Mouse (Mus musculus): ENCODE data around the gene Stap1.
A peak's percentile ranks its signal among the peaks of the same experiment; 100 is the strongest.

The Stap1 gene

DNA sequence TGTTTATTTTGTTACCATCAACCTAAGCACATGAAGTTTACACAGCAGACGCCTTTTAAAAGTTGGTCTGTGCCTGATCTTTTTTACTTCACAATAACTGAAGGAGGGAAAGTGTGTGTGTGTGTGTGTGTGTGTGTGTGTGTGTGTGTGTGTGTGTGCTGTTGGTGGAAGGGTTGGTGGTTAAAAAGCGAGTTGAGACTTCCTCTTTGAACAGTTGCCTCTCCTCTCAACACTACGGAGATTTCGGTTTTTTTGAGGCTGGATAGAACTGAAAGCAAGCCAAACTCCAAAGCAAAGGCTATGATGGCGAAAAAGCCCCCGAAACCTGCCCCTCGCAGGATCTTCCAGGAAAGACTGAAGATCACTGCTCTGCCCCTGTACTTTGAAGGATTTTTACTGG is at the start of gene Stap1:
Stap1 (plus strand) TSS at position 209 of the 400 bp plus-strand sequence.
- peak in 1 of 2 experiments; percentile 16 for DNase-seq (ENCODE audit: low spot score in 2 of 2)

- DNase-seq (ENCODE audit: low spot score in 2 of 2), result no peak
Measured at GRCm38 (mm10) chr5:86029820-86030219, 41.7 kb upstream of the Stap1 start.

DNA sequence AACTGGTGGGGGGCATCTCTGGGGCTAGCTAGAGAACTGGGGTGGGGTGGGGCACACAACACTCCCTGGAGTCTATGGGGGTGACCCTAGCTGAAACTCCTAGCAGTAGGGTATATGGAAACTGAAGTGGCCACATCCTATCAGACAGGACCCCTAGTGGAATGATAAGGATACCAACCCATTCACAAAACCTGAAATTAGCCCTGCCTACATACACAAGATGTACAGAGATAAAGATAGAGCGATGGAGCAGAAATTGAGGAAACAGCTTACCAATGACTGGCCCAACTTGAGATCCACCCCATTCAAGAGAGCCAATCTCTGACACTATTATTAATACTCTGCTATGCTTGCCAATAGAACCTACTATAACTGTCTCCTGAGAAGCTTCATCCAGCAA is 8.0 kb upstream of the Stap1 start:
- DNase-seq (ENCODE audit: low spot score in 2 of 2), result no peak

DNA sequence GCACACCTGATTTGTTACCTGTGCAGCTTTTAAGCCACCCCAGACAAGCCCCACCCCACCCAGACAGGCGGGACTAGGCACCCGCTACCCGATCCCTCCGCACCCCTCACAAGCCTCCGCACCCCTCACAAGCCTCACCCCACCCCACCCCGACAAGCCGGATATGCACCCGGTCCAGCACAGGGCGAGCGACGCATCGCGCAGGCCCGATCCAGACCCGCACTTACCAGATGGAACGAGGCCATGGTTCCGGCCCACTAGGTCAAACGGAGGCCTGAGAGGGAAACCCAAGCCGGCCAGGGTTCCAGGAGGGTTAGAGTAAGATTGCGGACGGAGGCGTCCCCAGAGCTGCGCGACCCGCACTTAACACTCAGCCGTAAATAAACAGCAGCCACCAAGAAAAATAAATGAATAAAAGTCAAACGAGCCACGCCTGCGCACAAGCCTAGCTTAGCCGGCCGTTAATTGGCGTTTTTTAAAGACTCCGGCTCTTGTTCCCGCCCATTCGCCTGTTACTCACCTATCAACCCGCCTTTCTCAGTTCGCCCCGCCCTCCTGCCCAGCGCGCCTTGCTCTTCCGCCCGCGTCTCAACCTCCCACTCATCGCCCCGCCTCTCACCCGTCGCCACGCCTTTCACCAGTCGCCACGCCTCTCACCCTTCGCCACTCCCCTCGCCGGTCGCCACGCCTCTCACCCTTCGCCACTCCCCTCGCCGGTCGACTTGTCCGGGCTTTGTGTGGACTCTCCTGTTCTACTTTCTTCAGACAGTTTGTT is 6.3 kb upstream of the Stap1 start, which contains the start of gene Cenpc1:
Cenpc1 (minus strand) TSS at position 483 of the 775 bp plus-strand sequence.
- DNase-seq (ENCODE audit: low spot score in 2 of 2), result peak; percentile 93 to 96

DNA sequence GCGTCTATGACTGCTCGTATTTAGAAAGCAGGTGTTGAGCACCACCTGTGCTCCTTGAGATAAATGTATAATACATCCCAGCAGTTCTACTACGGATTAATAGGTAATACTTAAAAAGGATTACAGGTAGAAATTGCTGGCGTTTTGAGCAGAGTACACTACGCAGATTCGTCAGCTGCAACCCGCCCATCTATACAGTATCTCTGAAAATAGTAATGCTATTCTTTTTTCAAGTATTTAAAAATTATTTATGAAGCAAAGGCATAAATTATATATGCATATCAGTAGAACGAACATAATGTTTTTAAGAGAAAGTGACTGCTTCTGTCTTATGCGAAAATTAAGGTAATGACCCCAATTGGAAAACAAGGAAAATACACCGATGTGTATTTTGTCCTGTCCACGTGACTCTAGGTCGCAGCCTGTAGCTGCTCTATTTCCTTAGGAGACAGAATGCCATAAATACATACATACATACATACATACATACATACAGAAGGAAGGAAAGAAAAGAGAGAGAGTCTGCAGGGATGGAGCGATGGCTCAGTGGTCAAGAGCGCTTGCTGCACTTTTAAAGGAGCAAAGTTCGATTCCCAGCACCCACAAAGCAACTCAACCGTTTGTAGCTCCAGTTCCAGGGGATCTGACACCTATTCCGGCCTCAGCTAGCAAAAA is 5.5 kb upstream of the Stap1 start:
- peak in 1 of 2 experiments; percentile 3 for DNase-seq (ENCODE audit: low spot score in 2 of 2)

DNA sequence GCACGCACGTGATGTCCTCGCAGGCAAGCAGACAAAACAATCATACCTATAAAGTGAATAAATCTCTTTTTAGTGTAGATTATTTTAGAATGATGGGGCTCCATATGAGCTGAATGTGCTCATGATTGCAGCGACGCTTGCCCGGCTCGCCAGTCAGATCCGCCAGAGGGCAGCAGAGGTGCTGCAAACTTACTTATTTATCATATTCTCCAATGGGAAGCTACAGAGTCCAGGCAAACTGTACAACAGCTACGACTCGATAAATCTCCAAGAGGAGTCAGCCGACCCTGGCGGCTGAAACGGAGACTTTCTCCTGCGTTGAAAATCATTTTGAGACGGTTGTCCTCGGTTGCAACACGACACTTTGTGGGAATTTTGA is 5.0 kb upstream of the Stap1 start:
- peak; percentile 68 to 89 for DNase-seq (ENCODE audit: low spot score in 2 of 2)

- DNase-seq (ENCODE audit: low spot score in 2 of 2), result no peak
Measured at GRCm38 (mm10) chr5:86068451-86068850, 3.1 kb upstream of the Stap1 start.

GRCm38 (mm10) chr5:86069121-86069520 is 2.4 kb upstream of the Stap1 start:
- no peak for DNase-seq (ENCODE audit: low spot score in 2 of 2)

DNA sequence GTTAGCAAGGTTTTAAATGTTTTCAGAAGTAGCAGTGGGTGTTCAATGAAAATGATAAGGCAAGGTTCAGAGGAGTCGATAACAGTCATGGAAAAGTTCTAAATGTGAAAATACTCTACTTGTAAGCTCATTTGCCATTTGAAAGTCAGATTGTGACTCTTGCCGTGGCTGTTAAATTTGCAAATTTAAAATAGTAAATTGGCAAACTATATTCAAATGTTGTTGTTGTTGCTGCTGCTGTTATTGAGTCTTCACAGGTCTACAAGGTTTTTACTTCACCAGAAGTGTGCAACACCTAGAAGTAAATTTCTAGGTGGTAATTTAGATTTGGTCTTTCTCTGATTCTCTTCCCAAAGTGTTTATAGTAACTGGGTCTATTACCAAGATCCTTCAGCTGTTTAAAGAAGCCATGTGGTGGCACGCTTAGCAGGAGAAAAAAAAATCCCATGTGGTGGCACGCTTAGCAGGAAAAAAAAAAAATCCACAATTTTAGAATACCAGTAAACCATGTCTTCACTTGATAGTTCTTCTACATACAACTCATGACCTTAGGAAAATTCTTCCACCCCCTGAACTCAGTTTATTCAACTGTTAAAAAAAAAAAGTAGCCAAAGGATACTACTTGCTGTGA is 1.3 kb downstream of the Stap1 start:
- DNase-seq (ENCODE audit: low spot score in 2 of 2), result no peak

- peak in 1 of 2 experiments; percentile 13 for DNase-seq (ENCODE audit: low spot score in 2 of 2)
Measured at GRCm38 (mm10) chr5:86078720-86079334, 7.3 kb downstream of the Stap1 start.

- DNase-seq (ENCODE audit: low spot score in 2 of 2), result no peak
Measured at GRCm38 (mm10) chr5:86083987-86084386, 12.4 kb downstream of the Stap1 start.

GRCm38 (mm10) chr5:86084979-86085378 is 13.4 kb downstream of the Stap1 start:
- DNase-seq (ENCODE audit: low spot score in 2 of 2), result peak in 1 of 2 experiments; percentile 14

- DNase-seq (ENCODE audit: low spot score in 2 of 2), result peak in 1 of 2 experiments; percentile 28
Measured at GRCm38 (mm10) chr5:86086751-86087150, 15.2 kb downstream of the Stap1 start.

- DNase-seq (ENCODE audit: low spot score in 2 of 2), result no peak
Measured at GRCm38 (mm10) chr5:86094754-86095153, 23.2 kb downstream of the Stap1 start.

- DNase-seq (ENCODE audit: low spot score in 2 of 2), result no peak
Measured at GRCm38 (mm10) chr5:86098988-86099387, 27.4 kb downstream of the Stap1 start.

DNA sequence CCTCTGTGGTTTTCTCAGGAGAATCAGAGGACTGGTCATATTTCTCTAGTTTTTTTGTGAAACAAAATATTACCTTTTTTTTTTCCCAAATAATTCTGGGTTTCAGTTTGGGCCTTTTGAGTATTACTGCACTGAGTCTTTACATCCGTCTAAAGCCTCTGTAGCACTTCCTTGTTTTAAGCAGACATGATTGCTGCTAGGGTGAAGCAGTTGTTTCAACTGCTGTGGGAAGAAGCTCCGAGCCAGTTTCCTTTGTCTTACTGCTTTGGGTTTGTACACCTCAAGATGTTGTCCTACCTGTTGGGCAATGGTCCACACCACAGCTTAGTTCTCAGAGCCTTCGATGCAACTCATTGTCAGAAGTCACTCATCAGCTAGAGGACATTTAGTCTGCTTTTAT is 29.1 kb downstream of the Stap1 start:
- DNase-seq (ENCODE audit: low spot score in 2 of 2), result no peak

- no peak for DNase-seq (ENCODE audit: low spot score in 2 of 2)
Measured at GRCm38 (mm10) chr5:86102176-86102575, 30.6 kb downstream of the Stap1 start.

GRCm38 (mm10) chr5:86106610-86107009 is 35.1 kb downstream of the Stap1 start:
- no peak for DNase-seq (ENCODE audit: low spot score in 2 of 2)

- DNase-seq (ENCODE audit: low spot score in 2 of 2), result no peak
Measured at GRCm38 (mm10) chr5:86111074-86111473, 39.5 kb downstream of the Stap1 start.

DNA sequence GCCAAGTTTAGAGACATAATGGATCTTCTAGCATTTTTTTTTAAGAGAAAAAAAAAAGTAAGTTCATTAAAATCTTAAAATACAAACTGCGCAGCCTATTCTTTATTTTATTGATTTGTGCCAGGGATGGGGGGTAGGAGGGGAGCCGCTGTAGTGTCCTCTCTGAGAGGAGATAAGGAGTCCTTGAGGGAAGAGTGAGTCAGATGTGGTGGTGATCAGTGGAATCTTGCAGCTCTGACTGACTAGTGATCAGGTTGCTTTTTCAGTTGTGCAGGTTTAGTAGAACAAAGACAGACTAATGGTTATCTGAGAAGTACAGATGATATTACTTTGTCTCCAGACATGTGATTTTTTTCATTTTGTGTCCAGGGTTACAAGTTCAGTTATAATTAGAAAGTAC is 41.5 kb downstream of the Stap1 start:
- no peak for DNase-seq (ENCODE audit: low spot score in 2 of 2)

GRCm38 (mm10) chr5:86113997-86114396 is 42.5 kb downstream of the Stap1 start:
- DNase-seq (ENCODE audit: low spot score in 2 of 2), result no peak

DNA sequence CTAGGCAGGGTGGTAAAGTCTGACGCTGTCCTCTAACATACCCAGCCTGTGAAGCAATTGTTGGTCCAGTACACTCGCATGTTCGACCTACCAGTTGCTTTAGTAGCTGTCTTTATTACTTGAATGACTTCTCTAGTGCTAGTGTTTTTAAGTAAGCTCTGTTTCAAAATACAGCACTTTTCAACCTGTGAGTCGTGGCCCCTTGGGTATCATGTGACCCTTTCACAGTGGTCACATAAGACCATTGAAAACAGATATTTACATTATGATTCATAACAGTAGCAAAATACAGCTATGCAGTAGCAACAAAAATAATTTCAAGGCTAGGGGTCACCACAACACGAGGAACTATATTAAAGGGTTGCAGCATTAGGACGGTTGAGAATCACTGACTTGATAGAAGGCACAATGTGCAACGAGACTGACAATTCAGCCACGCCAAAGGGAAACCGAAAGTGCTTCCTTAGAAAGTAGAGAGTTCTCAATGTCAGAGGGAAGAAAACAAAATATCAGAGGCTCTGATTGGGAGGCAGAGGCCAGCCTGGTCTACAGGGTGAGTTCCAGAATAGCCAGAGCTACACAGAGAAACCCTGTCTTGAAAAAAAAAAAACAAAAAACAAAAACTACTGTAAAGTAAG is 47.0 kb downstream of the Stap1 start:
- DNase-seq (ENCODE audit: low spot score in 2 of 2), result no peak
